Mouse (Mus musculus): Measurements from ENCODE around the gene Gxylt2. TPM values are rescaled to one million over a fixed set of nuclear protein-coding genes. Genes with fewer than 3 reads are reported as not detected.

Gxylt2 gene
- total and polyA plus RNA-seq, 3 experiments, result 0.03 TPM; not detected in 2

GRCm38 (mm10) chr6:100676461-100676860 lies 28.1 kb upstream of the Gxylt2 start:
- Histone ChIP-seq H3K27me3 (replicated peaks) (no peaks in the 10 kb centered on the region), H3K4me3 (replicated peaks in 1 of 3; ENCODE audit: low read depth in 2 of 3, low read length in 2 of 3, poor library complexity in 1 of 3) (no peak overlapping the region), H3K4me1 (ENCODE audit: control insufficient read depth in 1 of 2, insufficient read depth in 2 of 2) (peaks cover 2 to 3% of the 10 kb centered on the region in 2 experiments; a peak in 2 of 4 replicates), H3K79me2 (replicated peaks; ENCODE audit: control insufficient read depth, extremely low read depth, insufficient read depth, poor library complexity, severe bottlenecking) (no peaks in the 10 kb centered on the region), H3K27ac (ENCODE audit: insufficient read depth, low read depth) (no peak overlapping the region), H3K9me3 (replicated peaks; ENCODE audit: low read length) (no peaks in the 10 kb centered on the region), H3K9ac (ENCODE audit: insufficient read depth, low read depth) (no peak overlapping the region), H3K36me3 (replicated peaks in 1 of 2; ENCODE audit: control insufficient read depth in 1 of 2, insufficient read depth in 1 of 2, low read length in 1 of 2) (no peaks in the 10 kb centered on the region), H3K4me2 (ENCODE audit: insufficient read depth, low read depth, poor library complexity, severe bottlenecking) (no peak overlapping the region)
- in situ Hi-C loops (cut with MboI; ENCODE audit: low pct_ligation_motif_present, low pct_unique_long_range_greater_than_20kb, low sequenced_read_pairs) (no loop called here), dilution Hi-C loops (cut with MboI; ENCODE audit: extremely low pct_ligation_motif_present, extremely low pct_unique_long_range_greater_than_20kb, low sequenced_read_pairs) (no loop called here)
- TF ChIP-seq POLR2A (IDR thresholded peaks at IDR 0.05; ENCODE audit: low read depth, low read length), result no peak
- no peak for TF ChIP-seq ZKSCAN1 (IDR thresholded peaks at IDR 0.05; ENCODE audit: borderline replicate concordance, low read depth, low read length)
- TF ChIP-seq IRF4 (IDR thresholded peaks at IDR 0.05; ENCODE audit: low read depth, low read length), result no peak
- TF ChIP-seq HCFC1 (IDR thresholded peaks at IDR 0.05; ENCODE audit: low read depth, low read length), result no peak
- no peak for TF ChIP-seq USF2 (conservative IDR thresholded peaks at IDR 0.05; ENCODE audit: low read depth, low read length)
- TF ChIP-seq GABPA (IDR thresholded peaks at IDR 0.05; ENCODE audit: insufficient replicate concordance, low read depth, low read length), result no peak
- TF ChIP-seq CHD2 (IDR thresholded peaks at IDR 0.05; ENCODE audit: low read length), result no peak
- TF ChIP-seq ZC3H11A (IDR thresholded peaks at IDR 0.05; ENCODE audit: low read depth, low read length), result no peak
- TF ChIP-seq SIN3A (IDR thresholded peaks at IDR 0.05; ENCODE audit: low read length), result no peak
- DNase-seq (ENCODE audit: extremely low read depth), result no peak

GRCm38 (mm10) chr6:100678636-100679035 lies 25.9 kb upstream of the Gxylt2 start:
- no peaks in the 10 kb centered on the region for H3K9me3 ChIP-seq (replicated peaks; ENCODE audit: low read length)
- in situ Hi-C loops (cut with MboI; ENCODE audit: low pct_ligation_motif_present, low pct_unique_long_range_greater_than_20kb, low sequenced_read_pairs) (no loop called here), dilution Hi-C loops (cut with MboI; ENCODE audit: extremely low pct_ligation_motif_present, extremely low pct_unique_long_range_greater_than_20kb, low sequenced_read_pairs) (no loop called here)
- TF ChIP-seq POLR2A (IDR thresholded peaks at IDR 0.05; ENCODE audit: low read depth, low read length) (no peak), CTCF (conservative IDR thresholded peaks at IDR 0.05 in 1 of 2, IDR thresholded peaks at IDR 0.05 in 1 of 2; ENCODE audit: low read depth in 2 of 2, low read length in 2 of 2) (no peak), NRF1 (IDR thresholded peaks at IDR 0.05; ENCODE audit: low read depth, low read length) (no peak)
- no peak overlapping the region for H3K27ac ChIP-seq (ENCODE audit: insufficient read depth, low read depth)
- DNase-seq (ENCODE audit: extremely low read depth), result no peak
- no peak overlapping the region for H3K9ac ChIP-seq (ENCODE audit: insufficient read depth, low read depth)
- no peak overlapping the region for H3K4me3 ChIP-seq (replicated peaks in 1 of 3; ENCODE audit: low read depth in 2 of 3, low read length in 2 of 3, poor library complexity in 1 of 3)
- H3K4me1 ChIP-seq (ENCODE audit: control insufficient read depth in 1 of 2, insufficient read depth in 2 of 2), result no peaks in the 10 kb centered on the region
- no peak overlapping the region for H3K4me2 ChIP-seq (ENCODE audit: insufficient read depth, low read depth, poor library complexity, severe bottlenecking)
- H3K36me3 ChIP-seq (replicated peaks in 1 of 2; ENCODE audit: control insufficient read depth in 1 of 2, insufficient read depth in 1 of 2, low read length in 1 of 2), result no peaks in the 10 kb centered on the region
- H3K27me3 ChIP-seq (replicated peaks), result no peaks in the 10 kb centered on the region
- no peaks in the 10 kb centered on the region for H3K79me2 ChIP-seq (replicated peaks; ENCODE audit: control insufficient read depth, extremely low read depth, insufficient read depth, poor library complexity, severe bottlenecking)

GRCm38 (mm10) chr6:100686341-100686740 lies 18.2 kb upstream of the Gxylt2 start:
- Histone ChIP-seq H3K4me1 (ENCODE audit: control insufficient read depth in 1 of 2, insufficient read depth in 2 of 2) (no peaks in the 10 kb centered on the region), H3K9ac (ENCODE audit: insufficient read depth, low read depth) (no peak overlapping the region), H3K79me2 (replicated peaks; ENCODE audit: control insufficient read depth, extremely low read depth, insufficient read depth, poor library complexity, severe bottlenecking) (no peaks in the 10 kb centered on the region), H3K9me3 (replicated peaks; ENCODE audit: low read length) (no peaks in the 10 kb centered on the region), H3K27me3 (replicated peaks) (peaks cover 2% of the 10 kb centered on the region), H3K4me3 (replicated peaks in 1 of 3; ENCODE audit: low read depth in 2 of 3, low read length in 2 of 3, poor library complexity in 1 of 3) (no peak overlapping the region), H3K36me3 (replicated peaks in 1 of 2; ENCODE audit: control insufficient read depth in 1 of 2, insufficient read depth in 1 of 2, low read length in 1 of 2) (no peaks in the 10 kb centered on the region), H3K27ac (ENCODE audit: insufficient read depth, low read depth) (no peak overlapping the region), H3K4me2 (ENCODE audit: insufficient read depth, low read depth, poor library complexity, severe bottlenecking) (no peak overlapping the region)
- no peak for DNase-seq (ENCODE audit: extremely low read depth)
- in situ Hi-C loops (cut with MboI; ENCODE audit: low pct_ligation_motif_present, low pct_unique_long_range_greater_than_20kb, low sequenced_read_pairs), result no loop called here
- dilution Hi-C loops (cut with MboI; ENCODE audit: extremely low pct_ligation_motif_present, extremely low pct_unique_long_range_greater_than_20kb, low sequenced_read_pairs), result no loop called here
- TF ChIP-seq HCFC1 (IDR thresholded peaks at IDR 0.05; ENCODE audit: low read depth, low read length) (no peak), RCOR1 (conservative IDR thresholded peaks at IDR 0.05; ENCODE audit: low read depth, low read length) (no peak)

All from CH12.LX (cell line).